Mouse (Mus musculus) mature B cell (primary cell): ENCODE data around the gene Paox.

Experiments used
- in situ Hi-C: fragments of 300-500 bp; cut with MboI; formaldehyde crosslinking; loops from 2 replicates; pipeline ENCODE4 v1.14.3; 2019

Paox gene

DNA sequence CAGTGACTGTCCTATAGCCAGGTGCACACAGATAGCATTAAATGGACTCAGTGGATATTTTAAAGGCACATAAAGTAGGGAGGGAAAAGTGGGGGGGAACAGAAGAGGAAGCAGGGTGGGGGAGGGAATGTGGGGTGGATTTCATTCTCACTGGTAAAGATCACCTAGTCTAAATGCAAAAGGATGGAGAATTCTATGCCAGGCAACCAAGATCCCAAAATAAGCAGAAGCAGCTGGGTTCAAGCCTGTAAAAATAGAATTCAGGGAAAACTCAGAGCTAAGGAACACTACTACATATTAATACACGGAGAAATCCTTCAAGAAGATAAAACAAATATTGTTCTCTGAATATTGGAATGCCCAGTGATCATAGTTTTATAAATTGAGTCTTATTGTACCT lies 52.4 kb downstream of the Paox start:
- in situ Hi-C loops = no loop called here

DNA sequence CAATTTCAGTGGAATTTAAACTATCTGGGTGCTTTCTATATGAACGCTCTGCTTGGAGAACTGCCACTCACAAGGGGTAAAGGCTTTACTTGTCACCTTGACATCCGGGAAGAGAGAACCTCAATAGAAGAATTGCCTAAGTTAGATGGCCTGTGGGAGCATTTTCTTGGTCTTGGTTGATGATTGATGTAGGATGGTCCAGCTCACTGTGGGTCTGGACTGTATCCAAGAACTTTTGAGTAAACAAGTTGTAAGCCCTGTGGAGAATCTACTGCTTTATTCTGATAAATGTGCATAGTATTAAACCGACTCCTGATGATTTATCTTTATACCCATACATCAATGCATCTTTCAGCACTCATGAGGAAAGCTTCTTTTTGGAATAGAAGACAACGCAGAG lies 53.8 kb downstream of the Paox start:
- in situ Hi-C loops = no loop called here

DNA sequence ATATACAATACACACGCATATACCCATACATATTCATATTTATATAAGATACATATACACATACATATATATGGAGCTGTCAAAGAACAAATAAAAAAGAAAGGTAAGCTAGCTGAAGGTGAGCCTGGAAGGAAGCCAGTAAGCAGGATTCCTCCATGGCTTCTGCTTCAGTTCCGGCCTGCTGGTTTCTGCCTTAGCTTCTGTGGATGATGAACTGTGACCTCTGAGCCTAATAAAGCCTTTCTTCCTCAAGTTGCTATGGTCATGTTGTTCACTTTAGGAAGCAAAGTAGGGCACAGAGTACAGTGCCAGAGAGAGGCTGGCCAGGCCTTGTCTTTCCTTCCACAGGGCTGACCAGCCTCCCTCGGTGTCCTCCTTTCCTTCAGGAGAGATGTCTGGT lies 55.3 kb downstream of the Paox start:
- in situ Hi-C loops = no loop called here

DNA sequence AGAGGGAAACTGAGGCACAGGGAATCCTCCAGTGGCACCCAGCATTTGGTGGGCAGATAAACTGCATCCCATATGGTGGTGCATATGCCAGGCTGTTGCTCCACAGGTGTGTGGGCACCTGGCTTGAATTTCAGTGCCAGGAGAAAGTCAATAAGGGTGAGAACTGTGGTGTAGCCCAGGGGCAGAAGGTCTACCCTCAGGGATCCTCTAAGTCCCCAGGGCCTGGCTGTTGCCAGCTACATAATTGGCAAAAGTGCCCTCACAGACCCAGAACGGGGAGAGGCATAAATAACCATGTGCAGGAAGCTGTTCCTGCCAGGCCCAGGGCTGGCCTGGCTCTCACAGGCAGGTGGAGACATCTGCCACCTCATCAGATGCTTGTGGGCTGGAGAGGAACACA lies 57.3 kb downstream of the Paox start, which contains the start of gene Olfr523:
Gene Olfr523 (plus strand): TSS at position 282 of the 400 bp plus-strand sequence.
- in situ Hi-C loops = no loop called here

DNA sequence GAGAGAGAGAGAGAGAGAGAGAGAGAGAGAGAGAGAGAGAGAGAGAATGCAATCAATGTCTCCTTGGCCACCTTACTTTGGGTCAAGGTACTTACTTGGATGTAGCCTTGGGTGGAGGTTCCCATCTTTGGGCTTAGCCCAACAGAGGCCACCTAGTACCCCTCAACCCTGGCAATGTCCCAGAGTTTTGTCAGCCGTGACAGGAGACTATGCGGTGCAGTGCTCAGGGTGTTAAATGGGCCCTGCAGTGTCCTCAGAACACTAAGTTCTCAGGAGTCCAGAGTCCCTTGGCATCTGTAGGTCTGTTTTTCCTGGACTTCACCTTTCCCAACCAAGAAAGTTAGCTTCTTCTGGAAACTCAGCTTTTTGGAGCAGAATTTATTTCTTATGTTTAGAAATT lies 63.6 kb downstream of the Paox start:
- in situ Hi-C loops = no loop called here

DNA sequence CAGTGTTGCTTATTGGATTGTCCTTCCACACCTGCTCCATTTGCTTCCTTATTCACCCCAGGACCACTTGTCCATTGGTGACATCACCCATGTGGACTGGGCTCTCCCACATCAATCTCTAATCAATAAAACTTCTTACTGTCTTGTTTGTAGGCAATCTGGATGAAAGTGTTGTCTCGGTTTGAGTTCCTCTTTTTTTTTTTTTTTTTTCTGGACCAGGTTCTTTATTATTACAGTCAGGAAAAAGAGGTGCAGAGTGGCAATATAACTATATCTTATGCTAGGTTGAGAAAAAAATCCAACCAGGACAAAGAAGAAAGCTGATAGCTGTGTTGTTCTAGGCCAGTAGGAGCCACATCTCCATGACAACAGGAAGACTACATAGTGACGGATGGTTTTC lies 65.1 kb downstream of the Paox start:
- in situ Hi-C loops = no loop called here

DNA sequence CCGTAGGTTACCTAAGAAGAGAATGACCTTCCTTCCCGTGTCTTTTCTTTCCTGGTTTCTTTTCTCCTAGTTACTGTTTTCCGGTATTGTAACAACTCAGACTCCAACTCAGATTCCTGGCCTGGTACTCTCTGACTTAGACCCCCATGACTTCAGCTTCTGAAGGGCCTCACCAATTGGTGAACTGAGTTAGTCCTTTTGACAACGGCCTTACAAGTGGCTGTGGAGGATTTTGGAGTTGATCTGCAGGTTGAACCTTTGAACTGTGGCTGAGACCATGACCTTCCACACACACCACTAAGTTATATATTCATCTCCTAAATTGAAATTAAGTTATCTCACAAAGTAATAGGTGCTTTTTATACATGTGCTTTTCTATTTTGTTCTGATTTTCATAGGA lies 68.6 kb downstream of the Paox start:
- in situ Hi-C loops = no loop called here
